Mouse (Mus musculus) CD4-positive helper T cell, adult 2 months (primary cell): Measurements from ENCODE around the gene Pfkp.

Experiments
- DNase-seq: peaks from one replicate; pipeline ENCODE4 v3.0.0-alpha.2; 2012; ENCODE audit warnings: low read depth, missing footprints, low spot score

Gene Pfkp

DNA sequence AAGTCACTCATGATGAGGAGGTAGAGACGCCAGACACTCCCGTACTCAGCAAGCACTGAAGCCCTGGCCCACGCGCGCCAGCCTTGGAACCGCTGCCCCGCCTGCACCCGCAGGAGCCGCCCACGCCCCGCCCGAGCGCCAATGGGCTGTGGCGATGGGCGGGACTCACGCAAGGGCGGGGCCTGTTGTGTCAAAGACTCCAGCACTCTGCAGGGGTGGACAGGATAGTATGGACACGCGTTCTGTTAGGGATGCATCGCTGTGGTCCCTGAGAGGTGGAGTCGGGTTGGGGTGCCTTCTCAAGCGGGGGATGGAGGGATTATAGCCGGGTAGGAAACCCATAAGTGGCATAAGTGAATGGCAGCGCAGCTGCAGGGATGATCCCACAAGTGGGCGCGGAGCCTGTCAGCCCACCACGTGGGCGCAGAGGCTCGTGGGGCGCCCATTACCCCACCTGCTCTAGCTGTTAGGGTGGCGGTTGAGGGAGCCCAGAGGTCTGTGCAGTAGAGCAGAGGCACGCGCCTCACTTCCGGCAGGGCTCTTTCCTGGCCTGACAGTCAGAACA lies at the start of gene Pfkp:
Pfkp (minus strand) TSS at position 109 of the 565 bp plus-strand sequence.
- peak; percentile 94 for DNase-seq

DNA sequence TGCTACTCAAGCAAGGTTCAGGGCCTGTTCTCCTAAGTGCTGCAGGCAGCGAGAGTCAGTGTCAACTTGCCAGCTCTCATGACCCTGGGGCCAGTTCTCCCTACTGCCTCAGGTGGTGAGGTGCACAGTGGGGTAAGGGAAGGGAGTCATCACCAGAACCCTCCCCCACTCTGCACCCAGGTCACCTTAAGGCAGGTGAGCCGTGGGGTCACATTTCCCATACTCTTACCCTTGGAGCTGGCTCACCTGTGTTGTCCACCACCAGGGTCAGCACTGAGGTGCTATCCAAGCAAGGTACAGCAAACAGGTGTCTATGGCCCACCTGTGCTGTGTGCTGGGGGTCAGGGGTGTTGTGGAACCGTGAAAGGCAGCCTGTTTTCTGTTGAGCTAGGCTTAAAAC lies 42.0 kb upstream of the Pfkp start:
- no peak for DNase-seq

DNA sequence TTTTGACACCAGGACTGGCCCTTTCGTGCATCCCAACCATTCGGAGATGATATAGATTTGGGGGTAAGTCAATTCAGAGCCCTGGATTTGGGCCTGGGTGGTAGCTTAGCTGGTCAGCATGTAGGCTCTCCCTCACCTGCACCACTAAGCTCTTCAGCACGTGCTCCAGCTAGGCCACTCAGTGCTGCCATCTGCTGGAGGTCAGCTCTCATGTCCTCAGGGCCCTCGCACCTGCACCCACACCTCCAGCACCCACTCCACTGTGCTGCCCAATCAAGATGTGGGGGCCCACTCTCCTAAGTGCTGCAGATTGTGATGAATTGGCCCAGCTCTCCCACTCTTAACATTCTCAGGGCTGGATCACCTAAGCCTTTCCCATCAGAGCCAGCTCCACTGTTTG lies 41.4 kb upstream of the Pfkp start:
- DNase-seq = peak; percentile 69

- peak; percentile 66 for DNase-seq
Observed at GRCm38 (mm10) chr13:6688790-6689433, 40.3 kb upstream of the Pfkp start.

GRCm38 (mm10) chr13:6666887-6667286 lies 18.3 kb upstream of the Pfkp start:
- DNase-seq = no peak

DNA sequence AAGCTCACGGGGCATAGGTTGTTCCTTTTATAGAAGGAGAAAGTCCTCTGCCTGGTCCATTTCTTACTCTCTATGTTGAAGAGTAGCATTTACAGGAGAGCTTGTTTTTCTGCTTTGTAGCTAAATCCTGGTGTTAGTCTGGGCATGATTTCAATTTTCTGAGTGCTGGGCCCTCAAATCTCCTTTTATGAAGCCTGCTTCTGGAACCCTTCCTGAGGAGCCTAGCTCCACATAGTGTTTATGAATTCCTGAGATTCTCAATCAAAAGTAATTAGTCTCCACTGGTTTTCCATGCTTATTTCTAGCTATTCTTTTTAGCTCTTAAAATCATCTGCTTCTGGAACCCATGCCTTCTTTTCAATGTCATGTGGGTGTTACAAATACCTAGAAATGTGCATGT lies 16.9 kb upstream of the Pfkp start:
- no peak for DNase-seq

GRCm38 (mm10) chr13:6664216-6664615 lies 15.6 kb upstream of the Pfkp start:
- no peak for DNase-seq

GRCm38 (mm10) chr13:6659314-6659713 lies 10.7 kb upstream of the Pfkp start:
- no peak for DNase-seq

- DNase-seq = no peak
Observed at GRCm38 (mm10) chr13:6657300-6657699, 8.7 kb upstream of the Pfkp start.

- DNase-seq = no peak
Observed at GRCm38 (mm10) chr13:6649542-6649941, 965 bp upstream of the Pfkp start.

DNA sequence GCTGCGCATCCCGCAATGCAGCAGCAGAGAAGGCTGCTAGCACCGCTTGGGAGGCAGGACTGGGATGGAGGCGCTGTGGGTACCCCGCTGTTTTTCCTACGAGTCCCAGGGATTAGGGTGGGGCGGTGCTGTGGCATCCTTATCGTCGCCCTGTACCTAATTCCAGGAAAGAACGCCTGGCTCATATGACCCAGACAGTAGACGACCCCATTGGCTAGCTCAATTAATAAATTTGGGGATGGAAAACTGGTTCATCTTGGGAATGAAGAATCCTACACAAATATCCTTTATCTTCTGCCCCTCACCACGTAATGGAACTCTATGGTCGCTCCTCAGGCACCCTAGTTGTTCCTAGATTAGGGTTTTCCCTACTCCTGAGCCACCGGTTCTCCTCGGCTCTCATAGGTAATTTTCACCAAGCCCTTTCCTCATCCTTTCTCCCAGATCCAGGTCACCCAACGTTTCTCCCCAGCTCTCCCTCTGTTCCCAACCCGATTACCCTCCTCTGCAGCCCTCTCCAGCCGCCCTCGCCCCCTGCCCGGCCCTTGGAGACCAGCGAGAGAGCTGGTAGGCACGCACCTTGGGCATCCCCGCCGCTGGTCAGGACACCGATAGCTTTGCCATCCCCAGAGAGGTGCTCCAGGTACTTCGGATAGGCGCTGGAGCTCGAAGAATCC lies 447 bp downstream of the Pfkp start:
- no peak for DNase-seq

- peak; percentile 93 for DNase-seq
Observed at GRCm38 (mm10) chr13:6647067-6647991, 1.2 kb downstream of the Pfkp start.

GRCm38 (mm10) chr13:6646674-6647066 lies 1.9 kb downstream of the Pfkp start:
- DNase-seq = no peak

DNA sequence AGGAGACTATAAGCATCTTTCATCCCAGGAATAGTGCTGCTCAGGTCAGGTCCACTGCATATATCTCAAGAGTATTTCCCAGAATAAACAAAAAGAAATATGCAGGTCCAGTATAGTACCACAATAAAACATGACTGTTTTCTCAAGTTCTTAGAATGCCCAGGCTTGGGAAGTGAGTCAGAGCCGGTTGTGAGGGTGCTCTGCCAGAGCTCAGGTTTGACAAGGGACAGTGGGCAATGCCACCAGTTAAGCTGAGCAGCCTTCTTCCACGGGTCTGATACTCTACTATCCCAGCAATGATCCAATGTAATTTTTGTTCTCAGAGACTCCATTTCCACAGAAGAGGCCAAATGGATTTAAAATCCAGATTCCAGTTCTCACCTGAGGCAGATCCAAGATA lies 2.3 kb downstream of the Pfkp start:
- no peak for DNase-seq

- no peak for DNase-seq
Observed at GRCm38 (mm10) chr13:6643968-6644367, 4.6 kb downstream of the Pfkp start.

GRCm38 (mm10) chr13:6643026-6643425 lies 5.6 kb downstream of the Pfkp start:
- no peak for DNase-seq

DNA sequence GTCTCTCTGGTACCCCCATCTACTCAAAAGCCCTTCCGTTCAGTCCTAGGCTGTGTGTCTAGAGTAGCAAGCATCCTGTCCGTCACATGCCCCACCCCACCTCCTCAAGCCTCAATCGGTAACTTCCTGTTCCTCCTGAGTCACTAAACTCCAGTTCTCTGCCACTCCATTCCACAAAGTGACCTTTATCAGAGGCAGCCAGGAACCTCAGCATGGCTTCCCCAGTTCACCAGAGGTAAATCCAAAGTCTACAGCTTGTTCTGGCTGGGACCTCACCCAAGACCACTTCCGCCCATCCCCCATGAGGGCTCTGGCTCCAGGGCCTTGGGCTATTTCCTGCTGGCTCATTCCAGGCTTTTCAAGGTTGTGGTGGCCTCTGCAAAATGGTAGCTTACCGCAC lies 6.1 kb downstream of the Pfkp start:
- DNase-seq = no peak

DNA sequence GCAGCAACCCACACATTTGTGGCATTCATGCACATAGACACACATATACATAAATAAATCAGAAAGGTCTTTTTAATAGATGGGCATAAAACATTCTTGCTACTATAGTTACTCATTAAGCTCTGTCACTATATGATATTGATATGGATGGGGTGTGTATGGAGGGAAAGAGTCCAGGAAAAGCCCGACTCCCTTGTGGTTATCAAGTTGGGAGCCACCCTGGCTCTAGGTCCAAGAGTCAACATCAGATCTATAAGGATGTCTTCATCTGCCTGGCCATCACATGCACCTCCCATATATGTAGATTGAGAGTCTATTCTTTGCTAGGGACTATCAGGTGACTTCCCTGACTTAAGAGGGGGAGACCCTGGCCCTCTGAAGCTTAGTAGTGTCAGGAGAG lies 7.1 kb downstream of the Pfkp start:
- no peak for DNase-seq

GRCm38 (mm10) chr13:6639507-6640030 lies 9.0 kb downstream of the Pfkp start:
- DNase-seq = no peak

DNA sequence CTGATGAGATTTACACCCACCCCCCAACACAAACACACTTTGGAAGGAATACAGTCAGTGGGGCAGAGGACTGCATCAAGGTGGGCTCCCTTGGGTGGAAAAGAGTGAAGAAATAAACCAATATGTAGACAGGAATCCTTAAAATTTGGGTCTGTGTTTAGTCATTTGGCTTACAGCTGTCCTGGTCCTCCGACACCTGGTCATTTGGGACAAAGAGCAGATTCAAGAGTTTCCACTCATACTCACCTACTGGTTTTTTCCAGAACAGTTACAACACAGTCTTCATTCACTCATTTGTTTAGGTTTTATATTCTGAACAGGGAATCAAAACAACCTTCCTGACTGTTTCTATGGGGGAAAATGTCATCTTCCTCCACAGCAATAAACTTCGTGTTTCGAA lies 9.6 kb downstream of the Pfkp start:
- DNase-seq = no peak

DNA sequence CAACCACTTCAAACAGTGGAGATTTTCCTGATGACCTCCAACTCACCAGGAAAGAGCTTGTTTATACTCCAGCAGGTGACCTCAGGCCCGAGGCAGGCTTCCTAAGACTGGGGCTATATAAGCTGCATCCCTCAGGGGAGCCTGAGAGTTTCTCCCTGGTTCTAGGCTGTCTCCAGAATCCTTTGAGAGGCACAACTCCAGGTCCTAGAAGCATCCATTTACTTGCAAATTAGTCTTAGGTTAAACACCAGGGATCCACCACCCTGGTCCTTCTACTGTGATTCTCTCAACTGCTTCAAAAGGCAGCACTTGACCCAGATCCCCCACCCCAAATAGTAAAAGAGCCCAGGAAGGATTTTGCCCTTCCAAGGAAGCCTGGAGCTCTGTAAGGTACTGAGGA lies 10.2 kb downstream of the Pfkp start:
- no peak for DNase-seq
